In genomic region chr8:117727561-117727960, GRCm38 (mm10) we compare ENCODE assay signal across 10 mouse cellular contexts. TPM values are rescaled to one million over a fixed set of nuclear protein-coding genes. Genes with fewer than 3 reads are reported as not detected.
DNase-seq lines count a peak whose midpoint lies in the region; ATAC-seq and TF ChIP-seq lines count a peak whose summit lies in the region.
"Had no signal": no experiment of that assay in that cellular context is flagged by ENCODE, and none has a peak within 500 bp of the region (broad histone marks: within the 10 kb centered on the region; RNA-seq: fewer than 3 reads in every experiment).

No protein-coding gene starts in this region.

- H3K9me3 ChIP-seq in kidney, embryonic 14.5 days (ENCODE audit: control insufficient read depth, low read length): no peaks in the 10 kb centered on the region
- H3K9me3 ChIP-seq in ES-Bruce4 (replicated peaks; ENCODE audit: control insufficient read depth, insufficient read depth, low read length, poor library complexity, severe bottlenecking): 0 out of 2 replicates have a peak, but pooled peaks cover 3% of the 10 kb centered on the region
- H3K9me3 ChIP-seq in liver, embryonic 14.5 days (ENCODE audit: control insufficient read depth, low read length): no peaks in the 10 kb centered on the region
- H3K9me3 ChIP-seq in midbrain, embryonic 13.5 days: no peaks in the 10 kb centered on the region

- TF ChIP-seq EP300 in ES-Bruce4 (IDR thresholded peaks at IDR 0.05; ENCODE audit: insufficient read depth, low read depth, low read length): no peak
- TF ChIP-seq EP300 in liver, embryonic 14.5 days (IDR thresholded peaks at IDR 0.05; ENCODE audit: low read depth): no peak

- H3K36me3 ChIP-seq in kidney, adult 2 months (ENCODE audit: control insufficient read depth, insufficient read depth, low read length): no peaks in the 10 kb centered on the region
- no peaks in the 10 kb centered on the region for H3K36me3 ChIP-seq in kidney, embryonic 14.5 days (ENCODE audit: control insufficient read depth, insufficient read depth, low read length)
- H3K36me3 ChIP-seq in ES-Bruce4 (ENCODE audit: control insufficient read depth, insufficient read depth, low read length, poor library complexity, severe bottlenecking): no peaks in the 10 kb centered on the region
- no peaks in the 10 kb centered on the region for H3K36me3 ChIP-seq in liver, embryonic 14.5 days (replicated peaks; ENCODE audit: control insufficient read depth, insufficient read depth, low read depth)
- H3K36me3 ChIP-seq in midbrain, embryonic 13.5 days: no peaks in the 10 kb centered on the region
- H3K36me3 ChIP-seq: heart, embryonic 13.5 days had no signal

- TF ChIP-seq POLR2A in kidney, adult 2 months (IDR thresholded peaks at IDR 0.05; ENCODE audit: low read depth, low read length): no peak
- TF ChIP-seq POLR2A in ES-Bruce4 (IDR thresholded peaks at IDR 0.05; ENCODE audit: insufficient read depth, low read length): no peak
- no peak for TF ChIP-seq POLR2A in bone marrow macrophage, adult 2 months (IDR thresholded peaks at IDR 0.05; ENCODE audit: borderline replicate concordance, low read depth, low read length)

- peak; percentile 66 for TF ChIP-seq CTCF in kidney, adult 2 months (conservative IDR thresholded peaks at IDR 0.05; ENCODE audit: insufficient read depth, insufficient read length, low read depth, low read length)
- peak; percentile 33 for TF ChIP-seq CTCF in ES-Bruce4 (IDR thresholded peaks at IDR 0.05; ENCODE audit: low read depth, low read length)
- peak; percentile 35; the same call in 1 of the 2 replicates for TF ChIP-seq CTCF in bone marrow macrophage, adult 2 months (IDR thresholded peaks at IDR 0.05; ENCODE audit: low read depth, low read length)
- TF ChIP-seq CTCF in liver, embryonic 14.5 days (IDR thresholded peaks at IDR 0.05; ENCODE audit: low read depth): peak; percentile 58

- H3K4me3 ChIP-seq in kidney, adult 2 months (ENCODE audit: insufficient read depth, low read depth, low read length): no peak overlapping the region
- H3K4me3 ChIP-seq in kidney, embryonic 14.5 days (ENCODE audit: low read length): no peak overlapping the region
- no peak overlapping the region for H3K4me3 ChIP-seq in ES-Bruce4 (ENCODE audit: low read depth, low read length)
- H3K4me3 ChIP-seq in bone marrow macrophage, adult 2 months (ENCODE audit: insufficient read depth, low read length): no peak overlapping the region
- H3K4me3 ChIP-seq in liver, embryonic 14.5 days (ENCODE audit: insufficient read depth in 1 of 2, low read depth in 2 of 2, low read length in 2 of 2): no peak overlapping the region
- no peak overlapping the region for H3K4me3 ChIP-seq in midbrain, embryonic 13.5 days (replicated peaks)
- H3K4me3 ChIP-seq: heart, embryonic 13.5 days had no signal

- no peak overlapping the region for H3K4me2 ChIP-seq in kidney, embryonic 14.5 days (replicated peaks; ENCODE audit: low read depth, low read length)
- H3K4me2 ChIP-seq in liver, embryonic 14.5 days (ENCODE audit: low read depth): no peak overlapping the region
- no peak overlapping the region for H3K4me2 ChIP-seq in midbrain, embryonic 13.5 days (replicated peaks)
- H3K4me2 ChIP-seq: heart, embryonic 13.5 days had no signal

- 58% methylated on average over 5 of the region's 5 CpGs for WGBS in kidney, adult 2 months
- 69% methylated on average over 5 of the region's 5 CpGs for WGBS in kidney, embryonic 14.5 days
- WGBS in liver, embryonic 14.5 days (ENCODE audit: insufficient replicate concordance): 53% methylated on average over 5 of the region's 5 CpGs
- WGBS in midbrain, embryonic 13.5 days: 66% methylated on average over 5 of the region's 5 CpGs

- H3K27me3 ChIP-seq in kidney, adult 2 months (replicated peaks; ENCODE audit: control insufficient read depth, insufficient read depth, low read length): no peaks in the 10 kb centered on the region
- H3K27me3 ChIP-seq in kidney, embryonic 14.5 days (ENCODE audit: control insufficient read depth, insufficient read depth, low read length): no peaks in the 10 kb centered on the region
- no peaks in the 10 kb centered on the region for H3K27me3 ChIP-seq in ES-Bruce4 (ENCODE audit: control insufficient read depth, insufficient read depth, low read length, poor library complexity, severe bottlenecking)
- H3K27me3 ChIP-seq in liver, embryonic 14.5 days (ENCODE audit: control insufficient read depth, insufficient read depth, low read length): no peaks in the 10 kb centered on the region
- H3K27me3 ChIP-seq in midbrain, embryonic 13.5 days: no peaks in the 10 kb centered on the region
- H3K27me3 ChIP-seq: heart, embryonic 13.5 days had no signal

- H3K9ac ChIP-seq in kidney, embryonic 14.5 days (ENCODE audit: low read depth, low read length): no peak overlapping the region
- H3K9ac ChIP-seq in ES-Bruce4 (ENCODE audit: low read depth, poor library complexity, severe bottlenecking): no peak overlapping the region
- H3K9ac ChIP-seq in liver, embryonic 14.5 days (replicated peaks): no peak overlapping the region
- no peak overlapping the region for H3K9ac ChIP-seq in midbrain, embryonic 13.5 days (replicated peaks)
- H3K9ac ChIP-seq: heart, embryonic 13.5 days had no signal

- peaks cover 3% of the 10 kb centered on the region; the same call in 1 of the 2 replicates for H3K4me1 ChIP-seq in kidney, adult 2 months (ENCODE audit: control insufficient read depth, insufficient read depth, low read length)
- H3K4me1 ChIP-seq in kidney, embryonic 14.5 days (ENCODE audit: control insufficient read depth, insufficient read depth, low read length): no peaks in the 10 kb centered on the region
- no peaks in the 10 kb centered on the region for H3K4me1 ChIP-seq in ES-Bruce4 (ENCODE audit: control insufficient read depth, insufficient read depth, low read length)
- H3K4me1 ChIP-seq in bone marrow macrophage, adult 2 months (ENCODE audit: control insufficient read depth, insufficient read depth, low read length): no peaks in the 10 kb centered on the region
- no peaks in the 10 kb centered on the region; a peak in 1 of 4 replicates for H3K4me1 ChIP-seq in liver, embryonic 14.5 days (replicated peaks; ENCODE audit: control insufficient read depth in 2 of 2, insufficient read depth in 2 of 2, low read length in 1 of 2)
- H3K4me1 ChIP-seq in midbrain, embryonic 13.5 days (replicated peaks): no peaks in the 10 kb centered on the region
- H3K4me1 ChIP-seq: heart, embryonic 13.5 days had no signal

- no peak for ATAC-seq in kidney, embryonic 14.5 days (ENCODE audit: low FRiP score, low TSS enrichment)
- no peak for ATAC-seq in liver, embryonic 14.5 days (ENCODE audit: insufficient read depth)
- no peak for ATAC-seq in midbrain, embryonic 13.5 days

- H3K27ac ChIP-seq in kidney, adult 2 months (ENCODE audit: insufficient read depth, low read depth, low read length): no peak overlapping the region
- H3K27ac ChIP-seq in kidney, embryonic 14.5 days (ENCODE audit: low read depth, low read length): no peak overlapping the region
- H3K27ac ChIP-seq in ES-Bruce4 (ENCODE audit: insufficient read depth, low read length): no peak overlapping the region
- no peak overlapping the region for H3K27ac ChIP-seq in bone marrow macrophage, adult 2 months (ENCODE audit: insufficient read depth, low read depth, low read length)
- no peak overlapping the region for H3K27ac ChIP-seq in liver, embryonic 14.5 days
- H3K27ac ChIP-seq in midbrain, embryonic 13.5 days: no peak overlapping the region
- H3K27ac ChIP-seq: heart, embryonic 13.5 days had no signal

- peak; percentile 70 for DNase-seq in kidney, adult 2 months
- DNase-seq in liver, embryonic 14.5 days (ENCODE audit: low read depth in 3 of 3, low spot score in 3 of 3): no peak
- no peak for DNase-seq in ovary, postnatal 36 days (ENCODE audit: low spot score)
- no peak for DNase-seq in right cerebral cortex, adult 18-20 months
- DNase-seq: adrenal gland, postnatal 36 days had no signal

RNA-seq across cellular contexts. Expression of gene Hsd17b2, which starts 25.9 kb away (rescaled TPM):
- polyA plus RNA-seq in kidney, adult 2 months (2012; rRNA removed): 3.0 and 4.2 TPM in 2 replicates
- 0.34 TPM in 1 of 2 replicates, not detected in the other for polyA plus RNA-seq in kidney, embryonic 14.5 days (2014; fragmentation: Nextera tagmentation; extraction: Ambion mirVana)
- 0.61 TPM in 1 of 2 replicates, not detected in the other for polyA plus RNA-seq in ES-Bruce4 (2011; ENCODE audit: insufficient read depth, insufficient read length, low read depth, missing spikeins)
- not detected in 2 replicates for polyA plus RNA-seq in bone marrow macrophage, adult 2 months (2012; ENCODE audit: insufficient read depth, insufficient read length, missing spikeins)
- 27.9 and 32.7 TPM in 2 replicates for polyA plus RNA-seq in liver, embryonic 14.5 days (2012; rRNA removed)
- 58.0 and 65.1 TPM in 2 replicates for polyA plus RNA-seq in liver, embryonic 14.5 days (2014; fragmentation: Nextera tagmentation; extraction: Ambion mirVana)
- polyA plus RNA-seq in midbrain, embryonic 13.5 days (2015; fragmentation: Nextera tagmentation; extraction: Ambion mirVana): 0.16 TPM in 1 of 2 replicates, not detected in the other

RNA-seq across cellular contexts. Expression of gene Sdr42e1, which starts 54.1 kb away (rescaled TPM):
- polyA plus RNA-seq in kidney, adult 2 months (2012; rRNA removed): 6.6 and 7.4 TPM in 2 replicates
- 1.5 and 2.1 TPM in 2 replicates for polyA plus RNA-seq in kidney, embryonic 14.5 days (2014; fragmentation: Nextera tagmentation; extraction: Ambion mirVana)
- 0.22 and 0.30 TPM in 2 replicates for polyA plus RNA-seq in ES-Bruce4 (2011; ENCODE audit: insufficient read depth, insufficient read length, low read depth, missing spikeins)
- 4.7 and 7.2 TPM in 2 replicates for polyA plus RNA-seq in bone marrow macrophage, adult 2 months (2012; ENCODE audit: insufficient read depth, insufficient read length, missing spikeins)
- 1.7 TPM in 2 replicates for polyA plus RNA-seq in liver, embryonic 14.5 days (2012; rRNA removed)
- 0.99 and 1.7 TPM in 2 replicates for polyA plus RNA-seq in liver, embryonic 14.5 days (2014; fragmentation: Nextera tagmentation; extraction: Ambion mirVana)
- polyA plus RNA-seq in midbrain, embryonic 13.5 days (2015; fragmentation: Nextera tagmentation; extraction: Ambion mirVana): 0.78 and 1.0 TPM in 2 replicates
